Mouse (Mus musculus): ENCODE results near the gene Atp5g2.

- TF ChIP-seq CTCF (IDR thresholded peaks at IDR 0.05 in 2 of 3, conservative IDR thresholded peaks at IDR 0.05 in 1 of 3; ENCODE audit: control insufficient read depth in 1 of 3, insufficient read depth in 1 of 3, low read depth in 2 of 3, low read length in 3 of 3, poor library complexity in 1 of 3, severe bottlenecking in 1 of 3) (no peak), POLR2A (IDR thresholded peaks at IDR 0.05; ENCODE audit: control insufficient read depth in 1 of 2, insufficient read depth in 1 of 2, low read depth in 1 of 2, low read length in 2 of 2, poor library complexity in 1 of 2) (no peak), GATA1 (IDR thresholded peaks at IDR 0.05; ENCODE audit: low read depth, low read length) (no peak), ZKSCAN1 (IDR thresholded peaks at IDR 0.05; ENCODE audit: low read depth, low read length) (no peak)
Observed at GRCm38 (mm10) chr15:102707736-102708269, 35.7 kb upstream of the Atp5g2 start.

Measured in MEL (cell line).